Mouse (Mus musculus) limb, embryonic 13.5 days (tissue): ENCODE results near the gene Sec23a. TPM values are rescaled to one million over a fixed set of nuclear protein-coding genes. Genes with fewer than 3 reads are reported as not detected.
"Not testable (repeated sequence)": the region's sequence is repeated elsewhere in the genome, so short reads cannot be mapped to it uniquely, and the experiment has no call there.

Source experiments
- ATAC-seq: fragments of 200-750 bp; cut with Nextera tagmentation; 2 replicates; pipeline ENCODE4 v1.8.0; 2017; ENCODE audit warnings: low read depth, moderate number of reproducible peaks, moderate TSS enrichment; ENCODE audit not compliant: low FRiP score
- H3K27ac ChIP-seq: fragments of 300-500 bp; sonication (generic); 2 replicates; pipeline ENCODE4 v1.5.1; 2015; ENCODE audit warnings: inconsistent platforms, mild to moderate bottlenecking, moderate library complexity
- H3K27me3 ChIP-seq: fragments of 300-500 bp; sonication (generic); 2 replicates; pipeline ENCODE4 v1.6.1; 2015; ENCODE audit warnings: mild to moderate bottlenecking, inconsistent platforms
- H3K36me3 ChIP-seq: fragments of 300-500 bp; sonication (generic); 2 replicates; pipeline ENCODE4 v1.6.1; 2015; ENCODE audit warnings: inconsistent platforms, mild to moderate bottlenecking, moderate library complexity
- H3K4me1 ChIP-seq: fragments of 300-500 bp; sonication (generic); 2 replicates; pipeline ENCODE4 v1.6.1; 2015; ENCODE audit warnings: inconsistent platforms
- H3K4me2 ChIP-seq: fragments of 300-500 bp; sonication (generic); replicated peaks from 2 replicates; pipeline ENCODE4 v1.6.1; 2015; ENCODE audit warnings: inconsistent platforms, mild to moderate bottlenecking, moderate library complexity
- H3K4me3 ChIP-seq: fragments of 300-500 bp; sonication (generic); 2 replicates; pipeline ENCODE4 v1.5.1; 2015; ENCODE audit warnings: moderate library complexity, mild to moderate bottlenecking, inconsistent platforms
- H3K9ac ChIP-seq: fragments of 300-500 bp; sonication (generic); 2 replicates; pipeline ENCODE4 v1.6.1; 2015; ENCODE audit warnings: mild to moderate bottlenecking, inconsistent platforms
- H3K9me3 ChIP-seq: fragments of 300-500 bp; sonication (generic); 2 replicates; pipeline ENCODE4 v1.6.1; 2016; ENCODE audit warnings: inconsistent platforms
- WGBS: fragments of 180-500 bp; shearing (Covaris S2); methylation state at CpG from one replicate; pipeline ENCODE4 v1.1.7; 2015; 5-methylcytosine and 5-hydroxymethylcytosine counted together
- polyA plus RNA-seq: library from polyadenylated mRNA; unstranded; fragments of >200 nt; fragmentation: Nextera tagmentation; extraction: Ambion mirVana; gene quantifications from 2 replicates; pipeline ENCODE4 v1.2.1, GENCODE M21; 2015

The Sec23a gene
- polyA plus RNA-seq, result 105 and 111 TPM in 2 replicates

GRCm38 (mm10) chr12:59011844-59012709 is at the start of gene Sec23a:
Gene Sec23a (minus strand): TSS chr12:59012017.
- peaks cover 32% of the 10 kb centered on the region for H3K4me1 ChIP-seq
- WGBS, result under 1% methylated on average over 46 of the region's 48 CpGs
- peaks cover 10% of the 10 kb centered on the region for H3K36me3 ChIP-seq
- peak; percentile 97 for ATAC-seq
- H3K9me3 ChIP-seq, result no peaks in the 10 kb centered on the region
- peak within 1 kb of the TSS; percentile 85 for H3K4me3 ChIP-seq
- H3K4me2 ChIP-seq, result peak within 1 kb of the TSS; percentile 67
- H3K9ac ChIP-seq, result peak within 1 kb of the TSS; percentile 91
- H3K27me3 ChIP-seq, result no peaks in the 10 kb centered on the region
- H3K27ac ChIP-seq, result peak within 1 kb of the TSS; percentile 92

- WGBS, result under 1% methylated on average over 49 of the region's 49 CpGs
- H3K4me3 ChIP-seq, result peak within 1 kb of the TSS; percentile 78
- peaks cover 22% of the 10 kb centered on the region for H3K36me3 ChIP-seq
- no peaks in the 10 kb centered on the region for H3K9me3 ChIP-seq
- H3K27ac ChIP-seq, result peak within 1 kb of the TSS; percentile 91
- peak; percentile 95 for ATAC-seq
- peak within 1 kb of the TSS; percentile 91 for H3K9ac ChIP-seq
- H3K27me3 ChIP-seq, result no peaks in the 10 kb centered on the region
- peaks cover 16% of the 10 kb centered on the region for H3K4me1 ChIP-seq
- peak within 1 kb of the TSS; percentile 79 for H3K4me2 ChIP-seq
These were observed 49.3 kb upstream of the Sec23a start, which contains the start of gene Trappc6b for GRCm38 (mm10) chr12:59060993-59061595. Gene Trappc6b (minus strand): TSS chr12:59061472.

GRCm38 (mm10) chr12:59060322-59060721 is 48.5 kb upstream of the Sec23a start:
- 60% methylated on average over 4 of the region's 4 CpGs for WGBS
- H3K4me3 ChIP-seq, result peak overlapping the region; percentile 78
- H3K9ac ChIP-seq, result peak overlapping the region; percentile 91
- no peaks in the 10 kb centered on the region for H3K27me3 ChIP-seq
- H3K27ac ChIP-seq, result peak overlapping the region; percentile 91
- no peak for ATAC-seq
- H3K4me2 ChIP-seq, result peak overlapping the region; percentile 79
- H3K4me1 ChIP-seq, result peaks cover 14% of the 10 kb centered on the region
- peaks cover 30% of the 10 kb centered on the region for H3K36me3 ChIP-seq
- H3K9me3 ChIP-seq, result no peaks in the 10 kb centered on the region

GRCm38 (mm10) chr12:59058242-59058641 is 46.4 kb upstream of the Sec23a start:
- not testable (repeated sequence) for ATAC-seq, H3K4me2 ChIP-seq, H3K4me3 ChIP-seq, H3K9me3 ChIP-seq, H3K27ac ChIP-seq, H3K9ac ChIP-seq, H3K27me3 ChIP-seq
- peaks cover 14% of the 10 kb centered on the region for H3K4me1 ChIP-seq
- 80% methylated on average over 5 of the region's 5 CpGs for WGBS
- peaks cover 38% of the 10 kb centered on the region for H3K36me3 ChIP-seq

GRCm38 (mm10) chr12:59056222-59056621 is 44.4 kb upstream of the Sec23a start:
- peaks cover 49% of the 10 kb centered on the region for H3K36me3 ChIP-seq
- no peaks in the 10 kb centered on the region for H3K27me3 ChIP-seq
- no peak for ATAC-seq
- no peak overlapping the region for H3K9ac ChIP-seq
- H3K4me3 ChIP-seq, result no peak overlapping the region
- no peak overlapping the region for H3K4me2 ChIP-seq
- peaks cover 14% of the 10 kb centered on the region for H3K4me1 ChIP-seq
- no peaks in the 10 kb centered on the region for H3K9me3 ChIP-seq
- H3K27ac ChIP-seq, result no peak overlapping the region
- 98% methylated on average over 11 of the region's 11 CpGs for WGBS

- 87% methylated on average over 4 of the region's 4 CpGs for WGBS
- no peak for ATAC-seq
- peaks cover 13% of the 10 kb centered on the region for H3K4me1 ChIP-seq
- no peaks in the 10 kb centered on the region for H3K9me3 ChIP-seq
- H3K36me3 ChIP-seq, result peaks cover 49% of the 10 kb centered on the region
- no peak overlapping the region for H3K9ac ChIP-seq
- H3K4me2 ChIP-seq, result no peak overlapping the region
- no peak overlapping the region for H3K4me3 ChIP-seq
- H3K27me3 ChIP-seq, result no peaks in the 10 kb centered on the region
- no peak overlapping the region for H3K27ac ChIP-seq
These were observed 43.5 kb upstream of the Sec23a start for GRCm38 (mm10) chr12:59055196-59055850.

GRCm38 (mm10) chr12:59053976-59054375 is 42.2 kb upstream of the Sec23a start:
- Histone ChIP-seq H3K9me3 (no peaks in the 10 kb centered on the region), H3K4me3 (no peak overlapping the region), H3K27me3 (no peaks in the 10 kb centered on the region), H3K4me2 (no peak overlapping the region), H3K9ac (no peak overlapping the region), H3K27ac (no peak overlapping the region), H3K36me3 (peaks cover 54% of the 10 kb centered on the region), H3K4me1 (no peaks in the 10 kb centered on the region)
- ATAC-seq, result no peak

- Histone ChIP-seq H3K36me3 (peaks cover 57% of the 10 kb centered on the region), H3K9me3 (no peaks in the 10 kb centered on the region), H3K4me3 (no peak overlapping the region), H3K27me3 (no peaks in the 10 kb centered on the region), H3K9ac (no peak overlapping the region), H3K4me1 (no peaks in the 10 kb centered on the region), H3K4me2 (no peak overlapping the region), H3K27ac (no peak overlapping the region)
- no peak for ATAC-seq
- 96% methylated on average over 5 of the region's 5 CpGs for WGBS
These were observed 41.3 kb upstream of the Sec23a start for GRCm38 (mm10) chr12:59053166-59053565.

- no peaks in the 10 kb centered on the region for H3K27me3 ChIP-seq
- 93% methylated on average over 3 of the region's 3 CpGs for WGBS
- no peaks in the 10 kb centered on the region for H3K4me1 ChIP-seq
- no peak for ATAC-seq
- H3K4me2 ChIP-seq, result no peak overlapping the region
- peaks cover 57% of the 10 kb centered on the region for H3K36me3 ChIP-seq
- no peak overlapping the region for H3K9ac ChIP-seq
- H3K27ac ChIP-seq, result no peak overlapping the region
- no peak overlapping the region for H3K4me3 ChIP-seq
- H3K9me3 ChIP-seq, result no peaks in the 10 kb centered on the region
These were observed 40.7 kb upstream of the Sec23a start for GRCm38 (mm10) chr12:59052470-59052869.

- Histone ChIP-seq H3K4me1 (no peaks in the 10 kb centered on the region), H3K4me3 (no peak overlapping the region), H3K9ac (no peak overlapping the region), H3K4me2 (no peak overlapping the region), H3K9me3 (0 out of 2 replicates have a peak, but pooled peaks cover 5% of the 10 kb centered on the region), H3K27ac (peak overlapping the region; percentile 44; the same call in 1 of the 2 replicates), H3K36me3 (peaks cover 44% of the 10 kb centered on the region), H3K27me3 (no peaks in the 10 kb centered on the region)
- peak; percentile 31; the same call in 1 of the 2 replicates for ATAC-seq
- 20% methylated on average over 7 of the region's 7 CpGs for WGBS
These were observed 29.0 kb upstream of the Sec23a start for GRCm38 (mm10) chr12:59040851-59041250.

- H3K27me3 ChIP-seq, result no peaks in the 10 kb centered on the region
- peak overlapping the region; percentile 44; the same call in 1 of the 2 replicates for H3K27ac ChIP-seq
- 0 out of 2 replicates have a peak, but pooled peaks cover 5% of the 10 kb centered on the region for H3K9me3 ChIP-seq
- ATAC-seq, result peak; percentile 84
- H3K9ac ChIP-seq, result no peak overlapping the region
- WGBS, result 3% methylated on average over 23 of the region's 23 CpGs
- H3K36me3 ChIP-seq, result peaks cover 38% of the 10 kb centered on the region
- peak overlapping the region; percentile 3; the same call in 1 of the 2 replicates for H3K4me3 ChIP-seq
- no peaks in the 10 kb centered on the region for H3K4me1 ChIP-seq
- H3K4me2 ChIP-seq, result peak overlapping the region; percentile 31; the same call in 1 of the 2 replicates
These were observed 28.4 kb upstream of the Sec23a start for GRCm38 (mm10) chr12:59039971-59040844.
